Mouse (Mus musculus) myocyte (in vitro differentiated cells): ENCODE results near the gene Stxbp3.

Source experiments
- E2F4 ChIP-seq: IDR thresholded peaks from one replicate; pipeline ENCODE4 v1.6.1; 2011; ENCODE audit warnings: mild to moderate bottlenecking, control low read depth, moderate library complexity; ENCODE audit not compliant: insufficient read depth
- MAX ChIP-seq: IDR thresholded peaks from one replicate; pipeline ENCODE4 v1.6.1; 2011; ENCODE audit warnings: low read depth, mild to moderate bottlenecking, control low read depth
- MYOD1 ChIP-seq, 3 experiments: IDR thresholded peaks; one replicate each; pipeline ENCODE4 v1.6.1; 2011; ENCODE audit warnings: control low read depth in 2 of 3, low read depth in 2 of 3, mild to moderate bottlenecking in 2 of 3, moderate library complexity in 1 of 3; ENCODE audit not compliant: insufficient read length in 2 of 3, control insufficient read depth in 1 of 3
- POLR2A ChIP-seq: IDR thresholded peaks from one replicate; pipeline ENCODE4 v1.6.1; 2011; ENCODE audit warnings: low read depth, mild to moderate bottlenecking, control low read depth, moderate library complexity; ENCODE audit not compliant: insufficient read length
- POLR2AphosphoS2 ChIP-seq: IDR thresholded peaks from one replicate; pipeline ENCODE4 v1.6.1; 2011; ENCODE audit warnings: low read depth, control low read depth; ENCODE audit not compliant: insufficient read length
- REST ChIP-seq: IDR thresholded peaks from one replicate; pipeline ENCODE4 v1.6.1; 2011; ENCODE audit warnings: mild to moderate bottlenecking, control low read depth, moderate library complexity; ENCODE audit not compliant: insufficient read depth, insufficient read length
- SRF ChIP-seq: IDR thresholded peaks from one replicate; pipeline ENCODE4 v1.6.1; 2011; ENCODE audit warnings: low read depth; ENCODE audit not compliant: control insufficient read depth, insufficient read length
- TCF12 ChIP-seq: IDR thresholded peaks from one replicate; pipeline ENCODE4 v1.6.1; 2011; ENCODE audit warnings: mild to moderate bottlenecking, control low read depth; ENCODE audit not compliant: poor library complexity, insufficient read depth, severe bottlenecking
- USF1 ChIP-seq: IDR thresholded peaks from one replicate; pipeline ENCODE4 v1.6.1; 2011; ENCODE audit warnings: low read depth, mild to moderate bottlenecking, control low read depth, moderate library complexity

- TF ChIP-seq USF1 (no peak), POLR2A (no peak), E2F4 (no peak), MAX (no peak), TCF12 (no peak), POLR2AphosphoS2 (no peak), SRF (no peak), MYOD1 (IDR thresholded peaks at IDR 0.05; ENCODE audit: control insufficient read depth in 1 of 3, insufficient read length in 2 of 3, low read depth in 2 of 3) (no peak), REST (no peak)
Measured at GRCm38 (mm10) chr3:108850506-108850905, 10.2 kb upstream of the Stxbp3 start.
